Mouse (Mus musculus): Measurements from ENCODE around the gene Xrcc1. TPM values are rescaled to one million over a fixed set of nuclear protein-coding genes. Genes with fewer than 3 reads are reported as not detected.

Gene Xrcc1
- polyA plus RNA-seq, 1 experiment from 2014 or later = 63.8 TPM

- H3K4me1 ChIP-seq (ENCODE audit: control insufficient read depth, insufficient read depth, low read depth, low read length) = no peaks in the 10 kb centered on the region
- no peaks in the 10 kb centered on the region for H3K27me3 ChIP-seq (replicated peaks; ENCODE audit: control insufficient read depth, insufficient read depth, low read length)
- H3K9ac ChIP-seq (ENCODE audit: low read depth, low read length) = peak overlapping the region; percentile 51; the same call in 1 of the 2 replicates
- 2% methylated on average over 13 of the region's 13 CpGs for WGBS
- ATAC-seq = peak; percentile 94
- H3K4me3 ChIP-seq (ENCODE audit: low read length) = peak overlapping the region; percentile 30; the same call in 1 of the 2 replicates
- no peaks in the 10 kb centered on the region for H3K36me3 ChIP-seq (ENCODE audit: control insufficient read depth, insufficient read depth, low read length)
- peak overlapping the region; percentile 60 for H3K4me2 ChIP-seq (ENCODE audit: low read length)
- H3K9me3 ChIP-seq (ENCODE audit: control insufficient read depth, low read length) = no peaks in the 10 kb centered on the region
- H3K27ac ChIP-seq (ENCODE audit: low read depth, low read length) = 0 out of 2 replicates have a peak overlapping the region, but pooled peaks have one; percentile 24
Observed at GRCm38 (mm10) chr7:24600941-24601597, 55.0 kb downstream of the Xrcc1 start.

- Histone ChIP-seq H3K36me3 (ENCODE audit: control insufficient read depth, insufficient read depth, low read length) (no peaks in the 10 kb centered on the region; the same call in 1 of the 2 replicates), H3K9me3 (ENCODE audit: control insufficient read depth, low read length) (0 out of 2 replicates have a peak, but pooled peaks cover 2% of the 10 kb centered on the region), H3K9ac (ENCODE audit: low read depth, low read length) (no peak overlapping the region), H3K4me1 (ENCODE audit: control insufficient read depth, insufficient read depth, low read depth, low read length) (peaks cover 3% of the 10 kb centered on the region), H3K4me2 (ENCODE audit: low read length) (no peak overlapping the region), H3K27ac (ENCODE audit: low read depth, low read length) (no peak overlapping the region), H3K27me3 (replicated peaks; ENCODE audit: control insufficient read depth, insufficient read depth, low read length) (peaks cover 11% of the 10 kb centered on the region), H3K4me3 (ENCODE audit: low read length) (no peak overlapping the region)
- ATAC-seq = no peak
- 79% methylated on average over 7 of the region's 7 CpGs for WGBS
Observed at GRCm38 (mm10) chr7:24605561-24605960, 59.5 kb downstream of the Xrcc1 start.

- Histone ChIP-seq H3K9me3 (ENCODE audit: control insufficient read depth, low read length) (0 out of 2 replicates have a peak, but pooled peaks cover 2% of the 10 kb centered on the region), H3K36me3 (ENCODE audit: control insufficient read depth, insufficient read depth, low read length) (no peaks in the 10 kb centered on the region; the same call in 1 of the 2 replicates), H3K4me1 (ENCODE audit: control insufficient read depth, insufficient read depth, low read depth, low read length) (peaks cover 8% of the 10 kb centered on the region), H3K9ac (ENCODE audit: low read depth, low read length) (no peak overlapping the region), H3K27ac (ENCODE audit: low read depth, low read length) (no peak overlapping the region), H3K27me3 (replicated peaks; ENCODE audit: control insufficient read depth, insufficient read depth, low read length) (peaks cover 14% of the 10 kb centered on the region), H3K4me3 (ENCODE audit: low read length) (no peak overlapping the region), H3K4me2 (ENCODE audit: low read length) (no peak overlapping the region)
- WGBS = 76% methylated on average over 7 of the region's 7 CpGs
- no peak for ATAC-seq
Observed at GRCm38 (mm10) chr7:24606046-24606445, 60.0 kb downstream of the Xrcc1 start.

- Histone ChIP-seq H3K4me1 (ENCODE audit: control insufficient read depth, insufficient read depth, low read depth, low read length) (peaks cover 15% of the 10 kb centered on the region), H3K4me3 (ENCODE audit: low read length) (no peak overlapping the region), H3K9ac (ENCODE audit: low read depth, low read length) (no peak overlapping the region), H3K4me2 (ENCODE audit: low read length) (no peak overlapping the region), H3K27me3 (replicated peaks; ENCODE audit: control insufficient read depth, insufficient read depth, low read length) (peaks cover 32% of the 10 kb centered on the region), H3K27ac (ENCODE audit: low read depth, low read length) (no peak overlapping the region), H3K9me3 (ENCODE audit: control insufficient read depth, low read length) (0 out of 2 replicates have a peak, but pooled peaks cover 2% of the 10 kb centered on the region), H3K36me3 (ENCODE audit: control insufficient read depth, insufficient read depth, low read length) (no peaks in the 10 kb centered on the region; the same call in 1 of the 2 replicates)
- ATAC-seq = peak; percentile 70
- WGBS = 48% methylated on average over 6 of the region's 6 CpGs
Observed at GRCm38 (mm10) chr7:24608017-24608416, 61.9 kb downstream of the Xrcc1 start.

- no peak for ATAC-seq
- peaks cover 38% of the 10 kb centered on the region for H3K27me3 ChIP-seq (replicated peaks; ENCODE audit: control insufficient read depth, insufficient read depth, low read length)
Observed at GRCm38 (mm10) chr7:24608561-24608960, 62.5 kb downstream of the Xrcc1 start.

GRCm38 (mm10) chr7:24610144-24610878, 64.2 kb downstream of the Xrcc1 start, which contains the start of gene Phldb3:
TSS of gene Phldb3 (plus strand) at chr7:24610763.
- Histone ChIP-seq H3K27ac (ENCODE audit: low read depth, low read length) (no peak within 1 kb of the TSS), H3K36me3 (ENCODE audit: control insufficient read depth, insufficient read depth, low read length) (no peaks in the 10 kb centered on the region; the same call in 1 of the 2 replicates), H3K27me3 (replicated peaks; ENCODE audit: control insufficient read depth, insufficient read depth, low read length) (peaks cover 42% of the 10 kb centered on the region), H3K4me1 (ENCODE audit: control insufficient read depth, insufficient read depth, low read depth, low read length) (peaks cover 15% of the 10 kb centered on the region), H3K4me3 (ENCODE audit: low read length) (peak within 1 kb of the TSS; percentile 36), H3K9ac (ENCODE audit: low read depth, low read length) (peak within 1 kb of the TSS; percentile 33), H3K9me3 (ENCODE audit: control insufficient read depth, low read length) (0 out of 2 replicates have a peak, but pooled peaks cover 2% of the 10 kb centered on the region), H3K4me2 (ENCODE audit: low read length) (peak within 1 kb of the TSS; percentile 62)
- ATAC-seq = peak; percentile 1; the same call in 1 of the 2 replicates
- 3% methylated on average over 23 of the region's 27 CpGs for WGBS

More at GRCm38 (mm10) chr7:24608561-24608960, 62.5 kb downstream of the Xrcc1 start:
- WGBS = 65% methylated on average over 8 of the region's 8 CpGs
- H3K4me2 ChIP-seq (ENCODE audit: low read length) = no peak overlapping the region
- H3K9me3 ChIP-seq (ENCODE audit: control insufficient read depth, low read length) = 0 out of 2 replicates have a peak, but pooled peaks cover 2% of the 10 kb centered on the region
- no peak overlapping the region for H3K9ac ChIP-seq (ENCODE audit: low read depth, low read length)
- H3K27ac ChIP-seq (ENCODE audit: low read depth, low read length) = no peak overlapping the region
- no peak overlapping the region for H3K4me3 ChIP-seq (ENCODE audit: low read length)
- H3K36me3 ChIP-seq (ENCODE audit: control insufficient read depth, insufficient read depth, low read length) = no peaks in the 10 kb centered on the region; the same call in 1 of the 2 replicates
- H3K4me1 ChIP-seq (ENCODE audit: control insufficient read depth, insufficient read depth, low read depth, low read length) = peaks cover 15% of the 10 kb centered on the region

- under 1% methylated on average over 36 of the region's 36 CpGs for WGBS
- peak; percentile 31; the same call in 1 of the 2 replicates for ATAC-seq
- Histone ChIP-seq H3K4me1 (ENCODE audit: control insufficient read depth, insufficient read depth, low read depth, low read length) (peaks cover 15% of the 10 kb centered on the region), H3K4me3 (ENCODE audit: low read length) (peak overlapping the region; percentile 36), H3K36me3 (ENCODE audit: control insufficient read depth, insufficient read depth, low read length) (no peaks in the 10 kb centered on the region; the same call in 1 of the 2 replicates), H3K9ac (ENCODE audit: low read depth, low read length) (peak overlapping the region; percentile 33), H3K4me2 (ENCODE audit: low read length) (peak overlapping the region; percentile 62), H3K9me3 (ENCODE audit: control insufficient read depth, low read length) (0 out of 2 replicates have a peak, but pooled peaks cover 2% of the 10 kb centered on the region), H3K27me3 (replicated peaks; ENCODE audit: control insufficient read depth, insufficient read depth, low read length) (peaks cover 42% of the 10 kb centered on the region), H3K27ac (ENCODE audit: low read depth, low read length) (no peak overlapping the region)
Observed at GRCm38 (mm10) chr7:24610879-24611494, 64.9 kb downstream of the Xrcc1 start.

GRCm38 (mm10) chr7:24611709-24612108, 65.6 kb downstream of the Xrcc1 start:
- no peak for ATAC-seq
- H3K27me3 ChIP-seq (replicated peaks; ENCODE audit: control insufficient read depth, insufficient read depth, low read length) = peaks cover 42% of the 10 kb centered on the region
- H3K9ac ChIP-seq (ENCODE audit: low read depth, low read length) = no peak overlapping the region
- WGBS = 18% methylated on average over 7 of the region's 7 CpGs
- 0 out of 2 replicates have a peak, but pooled peaks cover 2% of the 10 kb centered on the region for H3K9me3 ChIP-seq (ENCODE audit: control insufficient read depth, low read length)
- H3K36me3 ChIP-seq (ENCODE audit: control insufficient read depth, insufficient read depth, low read length) = no peaks in the 10 kb centered on the region; the same call in 1 of the 2 replicates
- peak overlapping the region; percentile 36; the same call in 1 of the 2 replicates for H3K4me3 ChIP-seq (ENCODE audit: low read length)
- no peak overlapping the region for H3K27ac ChIP-seq (ENCODE audit: low read depth, low read length)
- H3K4me2 ChIP-seq (ENCODE audit: low read length) = peak overlapping the region; percentile 62
- peaks cover 15% of the 10 kb centered on the region for H3K4me1 ChIP-seq (ENCODE audit: control insufficient read depth, insufficient read depth, low read depth, low read length)

Measured in hindbrain, embryonic 16.5 days (tissue).